Mouse (Mus musculus): ENCODE measurements around the gene Cblb.

DNA sequence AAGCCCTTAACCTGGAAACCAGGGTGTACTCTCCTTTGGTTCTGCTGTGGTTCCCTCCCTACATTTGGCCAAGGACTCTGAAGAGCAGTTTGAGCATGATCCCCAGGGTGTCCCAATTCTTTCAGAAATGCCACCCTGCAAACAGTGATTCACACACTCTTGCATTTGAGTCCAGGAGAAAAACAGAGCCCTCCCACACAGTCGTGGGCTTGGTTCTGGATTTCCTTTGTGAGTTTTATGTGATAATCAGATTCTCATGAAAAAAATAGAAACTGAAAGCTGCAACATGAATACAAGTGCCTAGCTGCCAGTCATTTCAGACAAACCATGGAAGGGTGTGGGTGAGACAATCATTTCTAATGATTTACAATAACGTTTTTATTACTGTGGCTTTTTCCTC lies 198.9 kb downstream of the Cblb start:
- TF ChIP-seq CTCF (IDR thresholded peaks at IDR 0.05; ENCODE audit: control insufficient read depth, insufficient read depth, insufficient read length): no peak
- no peak for TF ChIP-seq MAX (IDR thresholded peaks at IDR 0.05)
- no peak for TF ChIP-seq CEBPB (IDR thresholded peaks at IDR 0.05; ENCODE audit: low read depth)
- no peak for TF ChIP-seq MYOG (IDR thresholded peaks at IDR 0.05; ENCODE audit: control insufficient read depth, extremely low read depth, insufficient read length)
- TF ChIP-seq MYOD1 (IDR thresholded peaks at IDR 0.05; ENCODE audit: control insufficient read depth, insufficient read length, low read depth): no peak
